Mouse (Mus musculus): Measurements from ENCODE around the gene Trim23. TPM values are rescaled to one million over a fixed set of nuclear protein-coding genes. Genes with fewer than 3 reads are reported as not detected.
"Not testable (repeated sequence)": the region's sequence is repeated elsewhere in the genome, so short reads cannot be mapped to it uniquely, and the experiment has no call there.

The Trim23 gene
- polyA plus RNA-seq, 1 experiment: 24.4 TPM

DNA sequence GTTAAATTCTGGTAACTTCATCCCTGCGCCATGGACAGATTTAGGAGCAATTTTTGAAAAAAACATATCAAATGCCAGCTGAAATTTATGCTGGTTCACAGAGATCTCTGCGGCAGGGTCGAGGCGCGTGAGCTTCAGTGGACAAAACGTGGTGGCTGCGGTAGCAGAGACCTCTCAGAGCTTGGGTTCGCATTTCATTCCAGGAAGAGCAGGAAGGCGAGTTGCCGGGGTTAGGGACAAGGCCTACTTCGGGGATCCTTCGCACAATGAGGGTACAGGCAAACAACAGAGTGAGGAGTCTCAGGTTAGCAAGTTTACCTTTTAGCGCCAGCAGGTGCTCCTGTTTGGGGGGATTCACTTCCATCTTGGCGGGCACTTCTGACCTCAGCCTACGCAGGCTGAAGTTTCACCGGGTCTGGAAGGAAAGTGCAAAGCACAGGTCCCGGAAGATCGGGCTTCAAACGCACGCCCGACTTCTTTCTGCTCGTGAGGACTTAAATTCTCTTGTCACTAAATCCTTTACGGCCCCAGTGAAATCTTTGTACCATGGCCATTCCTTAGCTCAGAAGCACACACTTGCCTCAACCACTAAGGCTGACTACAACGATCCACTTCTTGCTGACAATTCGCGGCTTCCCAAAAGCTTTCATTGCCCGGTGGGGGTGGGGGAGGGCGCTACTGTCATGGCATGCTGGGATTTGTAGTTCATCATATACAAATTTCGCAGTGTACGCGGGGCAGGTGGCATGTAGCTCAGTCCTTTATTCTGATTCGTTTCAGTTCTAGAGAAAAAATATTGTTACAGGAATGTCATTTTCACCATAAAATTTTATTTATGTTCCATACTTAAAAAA is 574 bp upstream of the Trim23 start, which contains the start of gene Trappc13:
Gene Trappc13 (minus strand): TSS at position 674 of the 854 bp plus-strand sequence.
- no peak for TF ChIP-seq CTCF (IDR thresholded peaks at IDR 0.05; ENCODE audit: borderline replicate concordance, extremely low read depth, insufficient read depth, insufficient read length)
- TF ChIP-seq POLR2A (IDR thresholded peaks at IDR 0.05; ENCODE audit: borderline replicate concordance, extremely low read depth, insufficient read depth, insufficient read length, poor library complexity, severe bottlenecking): peak; percentile 23; the same call in 1 of the 2 replicates
- DNase-seq (ENCODE audit: low read depth): peak; percentile 96

DNA sequence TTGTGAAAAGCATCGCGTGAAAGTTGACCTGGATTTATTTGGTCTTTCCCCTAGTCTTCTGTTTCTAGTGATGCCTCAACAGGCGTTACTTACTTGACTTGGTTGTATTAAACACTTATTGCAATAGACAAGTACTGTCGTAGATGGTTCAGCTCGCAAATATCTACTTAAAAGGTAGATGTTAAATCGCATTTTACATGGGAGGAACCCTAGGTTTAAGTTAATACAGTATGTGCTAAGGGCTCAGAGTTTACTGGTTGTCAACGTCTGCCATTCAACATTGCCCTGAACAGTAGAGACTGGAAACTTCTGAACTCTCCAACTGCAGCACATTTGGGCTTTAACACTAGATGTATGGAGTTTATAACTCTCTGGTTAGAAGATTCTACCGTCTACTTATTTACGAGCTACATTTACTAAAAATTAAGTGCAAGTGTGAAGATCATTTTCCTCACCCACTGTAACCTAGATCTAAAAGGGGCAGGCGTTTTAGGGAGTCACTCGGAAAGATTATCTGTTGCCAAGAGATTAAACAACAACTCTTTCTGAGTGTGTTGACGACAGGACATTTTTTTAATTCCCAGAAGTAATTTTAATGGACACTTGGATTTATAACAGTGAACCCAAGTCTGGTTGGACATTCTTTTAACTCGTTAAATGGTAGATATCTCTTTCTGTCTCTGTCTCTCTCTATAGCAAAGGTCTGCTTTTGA is 735 bp downstream of the Trim23 start:
- no peak for DNase-seq (ENCODE audit: low read depth)
- TF ChIP-seq CTCF (IDR thresholded peaks at IDR 0.05; ENCODE audit: borderline replicate concordance, extremely low read depth, insufficient read depth, insufficient read length): no peak
- TF ChIP-seq POLR2A (IDR thresholded peaks at IDR 0.05; ENCODE audit: borderline replicate concordance, extremely low read depth, insufficient read depth, insufficient read length, poor library complexity, severe bottlenecking): no peak

DNA sequence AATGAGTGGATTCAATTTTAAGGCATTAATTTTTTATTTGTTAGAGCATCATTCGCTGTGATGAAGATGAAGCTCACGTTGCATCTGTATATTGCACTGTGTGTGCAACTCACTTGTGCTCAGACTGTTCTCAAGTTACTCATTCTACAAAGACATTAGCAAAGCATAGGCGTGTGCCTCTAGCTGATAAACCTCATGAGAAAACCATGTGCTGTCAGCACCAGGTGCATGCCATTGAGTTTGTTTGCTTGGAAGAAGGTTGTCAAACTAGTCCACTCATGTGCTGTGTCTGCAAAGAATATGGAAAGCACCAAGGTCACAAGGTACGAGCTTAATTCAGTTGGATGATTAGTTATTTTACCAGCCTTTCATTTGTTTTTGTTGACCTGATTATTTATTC is 8.8 kb downstream of the Trim23 start:
- TF ChIP-seq POLR2A (IDR thresholded peaks at IDR 0.05; ENCODE audit: borderline replicate concordance, extremely low read depth, insufficient read depth, insufficient read length, poor library complexity, severe bottlenecking): no peak
- DNase-seq (ENCODE audit: low read depth): no peak

DNA sequence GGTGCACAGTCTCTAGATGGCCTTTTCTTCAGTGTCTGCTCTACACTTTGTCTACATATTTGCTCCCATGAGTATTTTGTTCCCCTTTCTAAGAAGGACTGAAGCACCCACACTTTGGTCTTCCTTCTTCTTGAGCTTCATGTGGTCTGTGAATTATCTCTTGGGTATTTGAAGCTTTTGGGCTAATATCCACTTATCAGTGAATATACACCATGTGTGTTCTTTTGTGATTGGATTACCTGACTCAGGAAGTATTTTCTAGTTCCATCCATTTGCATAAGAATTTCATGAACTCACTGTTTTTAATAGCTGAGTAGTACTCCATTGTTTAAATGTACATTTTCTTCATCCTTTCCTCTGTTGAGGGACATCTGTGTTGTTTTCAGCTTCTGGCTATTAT is 17.3 kb downstream of the Trim23 start:
- not testable (repeated sequence) for DNase-seq (ENCODE audit: low read depth)

DNA sequence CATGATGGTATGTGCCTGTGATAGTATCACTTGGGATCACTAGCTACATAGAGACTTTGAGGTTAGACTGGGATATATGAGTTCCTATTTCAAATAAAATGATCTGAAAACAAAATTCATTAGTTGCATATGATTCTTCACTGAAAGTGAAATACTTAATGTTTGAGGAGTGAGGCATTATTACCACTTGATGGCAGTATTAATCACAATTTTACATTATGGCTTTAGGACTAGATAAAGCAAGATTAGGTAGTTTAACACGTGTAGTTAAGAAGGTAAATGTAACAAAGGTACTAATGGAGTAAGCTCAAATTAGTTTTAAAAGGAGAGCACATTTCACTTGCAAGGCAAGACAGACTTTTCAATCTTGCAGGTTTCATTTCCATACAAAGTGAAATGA is 25.7 kb downstream of the Trim23 start:
- no peak for TF ChIP-seq POLR2A (IDR thresholded peaks at IDR 0.05; ENCODE audit: borderline replicate concordance, extremely low read depth, insufficient read depth, insufficient read length, poor library complexity, severe bottlenecking)
- peak; percentile 18 for DNase-seq (ENCODE audit: low read depth)

DNA sequence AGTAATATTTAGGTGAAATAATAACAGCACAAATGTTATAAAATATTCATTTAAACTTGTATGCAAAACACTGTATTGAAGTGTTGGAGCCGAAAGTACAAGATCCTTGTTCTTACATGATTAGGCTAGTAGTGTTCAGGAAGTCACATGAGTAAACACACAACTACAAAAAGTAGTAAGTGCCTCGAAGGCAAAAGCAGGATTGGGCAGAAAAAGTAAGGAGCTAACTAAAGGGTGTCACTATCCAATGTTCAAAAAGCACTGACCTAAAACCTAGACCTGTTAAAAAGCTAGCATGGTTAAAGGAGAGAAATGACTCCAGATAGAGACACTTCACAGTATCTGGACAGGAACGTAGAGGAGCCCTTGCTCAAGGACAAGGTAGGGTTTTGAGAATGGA is 48.9 kb downstream of the Trim23 start:
- no peak for DNase-seq (ENCODE audit: low read depth)
- TF ChIP-seq POLR2A (IDR thresholded peaks at IDR 0.05; ENCODE audit: borderline replicate concordance, extremely low read depth, insufficient read depth, insufficient read length, poor library complexity, severe bottlenecking) (no peak), CTCF (IDR thresholded peaks at IDR 0.05; ENCODE audit: borderline replicate concordance, extremely low read depth, insufficient read depth, insufficient read length) (no peak)

DNA sequence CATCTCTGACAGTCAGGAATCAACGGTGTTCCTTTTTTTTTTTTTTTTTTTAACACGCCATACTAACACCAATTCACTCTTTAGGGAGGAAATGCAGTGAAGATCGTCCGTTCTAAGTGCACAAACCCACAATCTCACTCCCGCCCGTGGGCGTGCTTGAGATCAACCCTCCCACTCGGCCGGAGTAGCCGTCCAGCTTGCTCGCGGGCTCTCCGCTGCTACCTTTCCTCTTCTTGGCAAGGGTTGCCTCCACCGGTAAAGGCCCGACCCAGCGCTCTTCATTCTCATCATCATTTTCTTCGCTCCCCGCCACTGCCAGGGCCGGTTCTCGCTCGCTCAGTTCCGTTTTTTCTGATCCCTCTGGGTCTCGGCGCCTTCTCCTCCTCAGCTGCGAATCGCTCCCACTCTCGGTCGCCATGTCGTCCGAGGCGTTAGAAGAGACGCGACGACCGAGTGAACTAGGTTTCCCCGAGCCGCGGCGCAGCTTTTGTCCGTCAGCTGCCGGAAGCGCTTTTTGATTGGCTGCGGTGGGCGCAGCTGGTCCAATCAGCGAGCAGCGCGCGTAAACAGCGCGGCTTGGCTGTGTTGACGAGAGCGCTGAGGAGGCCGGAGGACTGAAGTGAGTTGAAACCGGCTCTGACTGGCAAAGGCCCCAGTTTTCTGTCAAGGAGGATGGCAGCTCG is 49.9 kb downstream of the Trim23 start, which contains the start of the genes Cenpk and Ppwd1:
Gene Cenpk (plus strand): TSS at position 228 of the 683 bp plus-strand sequence.
Gene Ppwd1 (minus strand): TSS at position 460 of the 683 bp plus-strand sequence.
- DNase-seq (ENCODE audit: low read depth): peak; percentile 99
- TF ChIP-seq CTCF (IDR thresholded peaks at IDR 0.05; ENCODE audit: borderline replicate concordance, extremely low read depth, insufficient read depth, insufficient read length) (no peak), POLR2A (IDR thresholded peaks at IDR 0.05; ENCODE audit: borderline replicate concordance, extremely low read depth, insufficient read depth, insufficient read length, poor library complexity, severe bottlenecking) (peak; percentile 67; the same call in 1 of the 2 replicates)

DNA sequence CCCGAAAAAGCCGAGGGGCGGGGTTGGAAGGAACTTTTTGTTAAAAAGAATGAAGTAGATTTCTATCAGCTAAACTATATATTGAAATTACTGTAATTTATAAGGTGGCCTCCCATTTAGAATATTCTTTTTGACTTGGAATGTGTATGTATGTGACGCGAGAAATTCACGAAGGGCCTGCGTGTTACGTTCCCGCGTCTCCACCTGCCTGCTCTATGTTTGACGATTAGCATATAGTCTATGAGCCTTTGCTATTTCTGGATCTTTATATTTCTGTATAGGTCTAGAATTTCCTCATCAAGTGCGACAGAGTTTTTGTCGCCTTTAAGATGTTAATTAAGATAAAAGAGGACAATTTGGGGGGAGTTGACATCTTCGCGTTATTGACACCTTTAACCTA is 50.6 kb downstream of the Trim23 start:
- no peak for TF ChIP-seq CTCF (IDR thresholded peaks at IDR 0.05; ENCODE audit: borderline replicate concordance, extremely low read depth, insufficient read depth, insufficient read length)
- TF ChIP-seq POLR2A (IDR thresholded peaks at IDR 0.05; ENCODE audit: borderline replicate concordance, extremely low read depth, insufficient read depth, insufficient read length, poor library complexity, severe bottlenecking): no peak
- no peak for DNase-seq (ENCODE audit: low read depth)

Other genes with a start within 250 kb of the Trim23 start
- gene Nln, start 69.2 kb upstream of the Trim23 start, polyA plus RNA-seq (2012; rRNA removed): 24.3 and 35.3 TPM in 2 replicates
- gene Sgtb, start 69.1 kb upstream of the Trim23 start, polyA plus RNA-seq (2012; rRNA removed): 19.3 and 23.7 TPM in 2 replicates
- gene Trappc13, start 328 bp upstream of the Trim23 start, polyA plus RNA-seq (2012; rRNA removed): 21.8 and 26.3 TPM in 2 replicates
- gene Cenpk, start 49.8 kb downstream of the Trim23 start, polyA plus RNA-seq (2012; rRNA removed): 4.9 and 11.1 TPM in 2 replicates
- 6.6 and 9.0 TPM in 2 replicates for gene Ppwd1, start 50.0 kb downstream of the Trim23 start, polyA plus RNA-seq (2012; rRNA removed)
- gene Adamts6, start 109.0 kb downstream of the Trim23 start, polyA plus RNA-seq (2012; rRNA removed): 5.5 TPM in 2 replicates